Mouse (Mus musculus) liver, embryonic 14.5 days (tissue): Measurements from ENCODE around the gene Fhl5. TPM values are rescaled to one million over a fixed set of nuclear protein-coding genes. Genes with fewer than 3 reads are reported as not detected.

ENCODE experiments used
- ATAC-seq: fragments of 200-750 bp; cut with Nextera tagmentation; 2 replicates; pipeline ENCODE4 v1.8.0; 2017; ENCODE audit warnings: moderate number of reproducible peaks, mild to moderate bottlenecking, moderate library complexity; ENCODE audit not compliant: insufficient read depth
- DNase-seq, 3 experiments: peaks; one replicate each; pipeline ENCODE4 v3.0.0-alpha.2; 2012 to 2013; ENCODE audit warnings: low read depth in 3 of 3, low spot score in 3 of 3
- H3K27ac ChIP-seq: fragments of 300-500 bp; sonication (generic); 2 replicates; pipeline ENCODE4 v1.5.1; 2014; ENCODE audit warnings: moderate library complexity, mild to moderate bottlenecking, control low read depth, inconsistent platforms
- H3K27me3 ChIP-seq: fragments of 300-500 bp; sonication (generic); 2 replicates; pipeline ENCODE4 v1.6.1; 2014; ENCODE audit warnings: mild to moderate bottlenecking, low read length, moderate library complexity; ENCODE audit not compliant: control insufficient read depth, insufficient read depth
- H3K36me3 ChIP-seq: fragments of 300-500 bp; sonication (generic); replicated peaks from 2 replicates; pipeline ENCODE4 v1.6.1; 2014; ENCODE audit warnings: low read depth; ENCODE audit not compliant: control insufficient read depth, insufficient read depth
- H3K4me1 ChIP-seq, 2 experiments: fragments of 200-500 bp in 1 of 2; fragments of 300-500 bp in 1 of 2; sonication (generic) in 1 of 2; replicated peaks; 2 replicates each; pipeline ENCODE4 v1.6.1; 2012 to 2014; ENCODE audit warnings: antibody characterized with exemption in 1 of 2, inconsistent platforms in 1 of 2, low read length in 1 of 2; ENCODE audit not compliant: control insufficient read depth in 2 of 2, insufficient read depth in 2 of 2
- H3K4me2 ChIP-seq: fragments of 300-500 bp; sonication (generic); 2 replicates; pipeline ENCODE4 v1.6.1; 2014; ENCODE audit warnings: low read depth, mild to moderate bottlenecking, control low read depth, moderate library complexity
- H3K4me3 ChIP-seq, 2 experiments: fragments of 200-500 bp in 1 of 2; fragments of 300-500 bp in 1 of 2; sonication (generic) in 1 of 2; 2 replicates each; pipeline ENCODE4 v1.5.1; 2012 to 2014; ENCODE audit warnings: low read depth in 2 of 2, low read length in 2 of 2, mild to moderate bottlenecking in 2 of 2, control low read depth in 1 of 2, inconsistent platforms in 1 of 2, moderate library complexity in 1 of 2; ENCODE audit not compliant: insufficient read depth in 1 of 2
- H3K9ac ChIP-seq: fragments of 300-500 bp; sonication (generic); replicated peaks from 2 replicates; pipeline ENCODE4 v1.6.1; 2014; ENCODE audit warnings: mild to moderate bottlenecking, control low read depth, moderate library complexity
- H3K9me3 ChIP-seq: fragments of 300-500 bp; sonication (generic); 2 replicates; pipeline ENCODE4 v1.6.1; 2016; ENCODE audit warnings: low read length, mixed read lengths; ENCODE audit not compliant: control insufficient read depth
- CTCF ChIP-seq: IDR thresholded peaks from 2 replicates; pipeline ENCODE4 v1.5.1; 2016; ENCODE audit warnings: antibody characterized with exemption, low read depth, control low read depth
- EP300 ChIP-seq: IDR thresholded peaks from 2 replicates; pipeline ENCODE4 v1.6.1; 2016; ENCODE audit warnings: antibody characterized with exemption, low read depth
- WGBS: fragments of 180-500 bp; shearing (Covaris S2); extraction: QIAGEN DNeasy Blood & Tissue Kit; methylation state at CpG from one replicate; pipeline ENCODE4 v1.1.7; 2014; ENCODE audit not compliant: insufficient replicate concordance; 5-methylcytosine and 5-hydroxymethylcytosine counted together
- polyA plus RNA-seq, 2 experiments: library from polyadenylated mRNA; depleted of rRNA in 1 of 2; stranded (reverse) in 1 of 2; unstranded in 1 of 2; fragments of >200 nt; fragmentation: Nextera tagmentation in 1 of 2; extraction: Ambion mirVana in 1 of 2; gene quantifications; 2 replicates each; pipeline versions ENCODE4 v1.2.1 to v1.2.3; 2012 to 2014

Fhl5 gene
- polyA plus RNA-seq, 2 experiments = not detected

GRCm38 (mm10) chr4:25232546-25232945 is 10.1 kb downstream of the Fhl5 start:
- ATAC-seq = no peak
- DNase-seq = no peak
- no peaks in the 10 kb centered on the region for H3K9me3 ChIP-seq
- H3K27me3 ChIP-seq = no peaks in the 10 kb centered on the region
- peaks cover 0 to 4% of the 10 kb centered on the region in 2 experiments; a peak in 1 of 4 replicates for H3K4me1 ChIP-seq
- H3K4me3 ChIP-seq = no peak overlapping the region
- no peak for TF ChIP-seq CTCF
- no peak for TF ChIP-seq EP300
- no peak overlapping the region for H3K9ac ChIP-seq
- 58% methylated on average over 3 of the region's 3 CpGs for WGBS
- H3K4me2 ChIP-seq = no peak overlapping the region
- no peak overlapping the region for H3K27ac ChIP-seq
- H3K36me3 ChIP-seq = no peaks in the 10 kb centered on the region

GRCm38 (mm10) chr4:25227527-25227926 is 15.1 kb downstream of the Fhl5 start:
- Histone ChIP-seq H3K27me3 (no peaks in the 10 kb centered on the region), H3K9ac (no peak overlapping the region), H3K4me2 (no peak overlapping the region), H3K27ac (no peak overlapping the region), H3K36me3 (no peaks in the 10 kb centered on the region), H3K4me3 (no peak overlapping the region), H3K4me1 (no peaks in the 10 kb centered on the region), H3K9me3 (no peaks in the 10 kb centered on the region)
- no peak for TF ChIP-seq CTCF
- TF ChIP-seq EP300 = no peak
- ATAC-seq (no peak), DNase-seq (no peak)
- 23% methylated on average over 1 of the region's 1 CpGs for WGBS

- no peaks in the 10 kb centered on the region for H3K4me1 ChIP-seq
- no peaks in the 10 kb centered on the region for H3K27me3 ChIP-seq
These were observed 20.7 kb downstream of the Fhl5 start for GRCm38 (mm10) chr4:25221927-25222326.

DNA sequence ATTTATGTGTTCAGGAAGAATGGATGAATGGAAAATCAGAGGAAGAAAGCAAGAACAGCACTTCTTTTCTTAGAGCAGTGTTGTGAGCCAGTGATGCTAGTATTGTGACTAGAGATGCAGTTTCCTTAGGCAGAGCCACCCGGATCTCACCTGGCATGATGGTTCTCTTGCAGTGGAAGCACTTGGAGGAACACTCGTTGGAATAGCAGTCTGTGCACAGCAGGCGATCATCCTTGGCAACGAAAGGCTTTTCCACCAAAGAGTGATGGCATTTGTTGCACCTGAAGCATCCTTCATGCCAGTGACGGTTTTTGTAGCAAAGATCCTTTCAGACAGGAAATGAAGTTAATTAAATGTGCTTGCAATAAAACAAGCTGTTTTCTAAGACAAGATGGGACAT is 29.2 kb downstream of the Fhl5 start:
- ATAC-seq = no peak
- no peak overlapping the region for H3K27ac ChIP-seq
- no peak overlapping the region for H3K4me2 ChIP-seq
- WGBS = 42% methylated on average over 5 of the region's 5 CpGs
- no peaks in the 10 kb centered on the region for H3K36me3 ChIP-seq
- H3K27me3 ChIP-seq = no peaks in the 10 kb centered on the region
- DNase-seq = no peak
- no peak overlapping the region for H3K4me3 ChIP-seq
- no peak for TF ChIP-seq EP300
- no peak for TF ChIP-seq CTCF
- no peaks in the 10 kb centered on the region for H3K9me3 ChIP-seq
- H3K9ac ChIP-seq = no peak overlapping the region
- H3K4me1 ChIP-seq = no peaks in the 10 kb centered on the region

More at GRCm38 (mm10) chr4:25221927-25222326, 20.7 kb downstream of the Fhl5 start:
- Histone ChIP-seq H3K4me3 (no peak overlapping the region), H3K27ac (no peak overlapping the region), H3K9me3 (no peaks in the 10 kb centered on the region), H3K4me2 (no peak overlapping the region), H3K36me3 (no peaks in the 10 kb centered on the region), H3K9ac (no peak overlapping the region)
- DNase-seq (no peak), ATAC-seq (no peak)
- TF ChIP-seq CTCF (no peak), EP300 (no peak)

DNA sequence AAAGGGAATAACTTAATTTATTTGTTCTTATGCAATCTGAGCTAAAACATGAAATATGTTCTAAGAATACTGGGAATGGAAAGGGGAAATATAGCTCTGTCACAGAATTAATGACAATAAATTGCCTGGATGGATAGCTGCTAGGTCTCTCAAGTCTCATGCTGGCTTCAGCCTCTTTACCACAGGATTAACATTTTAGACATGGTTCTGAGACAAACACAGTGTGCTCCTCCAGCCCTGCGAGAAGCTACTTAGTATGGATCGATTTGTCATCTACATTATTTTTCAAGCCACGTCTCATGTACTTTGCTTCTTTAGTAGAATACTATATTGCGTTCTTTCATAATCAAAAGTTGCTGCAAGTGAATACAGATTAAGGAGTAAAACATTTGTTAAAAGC is 36.5 kb downstream of the Fhl5 start:
- no peak overlapping the region for H3K4me3 ChIP-seq
- H3K27ac ChIP-seq = no peak overlapping the region
- TF ChIP-seq EP300 (no peak), CTCF (no peak)
- H3K27me3 ChIP-seq = no peaks in the 10 kb centered on the region
- no peak for DNase-seq
- no peaks in the 10 kb centered on the region for H3K4me1 ChIP-seq
- no peaks in the 10 kb centered on the region for H3K36me3 ChIP-seq
- no peak for ATAC-seq
- no peaks in the 10 kb centered on the region for H3K9me3 ChIP-seq
- no peak overlapping the region for H3K9ac ChIP-seq
- no peak overlapping the region for H3K4me2 ChIP-seq
- WGBS = 65% methylated on average over 4 of the region's 4 CpGs

GRCm38 (mm10) chr4:25197310-25197709 is 45.4 kb downstream of the Fhl5 start:
- no peaks in the 10 kb centered on the region for H3K4me1 ChIP-seq
- TF ChIP-seq EP300 (no peak), CTCF (no peak)
- DNase-seq = no peak
- H3K36me3 ChIP-seq = no peaks in the 10 kb centered on the region
- H3K9me3 ChIP-seq = no peaks in the 10 kb centered on the region
- no peak overlapping the region for H3K27ac ChIP-seq
- no peak overlapping the region for H3K4me3 ChIP-seq
- ATAC-seq = no peak
- no peaks in the 10 kb centered on the region for H3K27me3 ChIP-seq
- no peak overlapping the region for H3K4me2 ChIP-seq
- no peak overlapping the region for H3K9ac ChIP-seq
- WGBS = 24% methylated on average over 1 of the region's 1 CpGs
